Mouse (Mus musculus) stomach, embryonic 14.5 days (tissue): Measurements from ENCODE around the gene Lrmda. TPM values are rescaled to one million over a fixed set of nuclear protein-coding genes. Genes with fewer than 3 reads are reported as not detected.

ENCODE experiments used
- ATAC-seq: fragments of 200-750 bp; cut with Nextera tagmentation; 2 replicates; pipeline ENCODE4 v1.8.0; 2017; ENCODE audit warnings: low read depth, moderate TSS enrichment; ENCODE audit not compliant: insufficient number of reproducible peaks, insufficient read depth, low FRiP score
- H3K27ac ChIP-seq: fragments of 300-500 bp; sonication (generic); 2 replicates; pipeline ENCODE4 v1.5.1; 2014; ENCODE audit warnings: mild to moderate bottlenecking, low read length, moderate library complexity, mixed read lengths
- H3K27me3 ChIP-seq: fragments of 300-500 bp; sonication (generic); 2 replicates; pipeline ENCODE4 v1.6.1; 2014; ENCODE audit warnings: low read length, control low read depth, mixed read lengths; ENCODE audit not compliant: control insufficient read depth, insufficient read depth
- H3K36me3 ChIP-seq: fragments of 300-500 bp; sonication (generic); 2 replicates; pipeline ENCODE4 v1.6.1; 2014; ENCODE audit warnings: mild to moderate bottlenecking, control low read depth, low read length, moderate library complexity, mixed read lengths; ENCODE audit not compliant: control insufficient read depth, insufficient read depth
- H3K4me1 ChIP-seq: fragments of 300-500 bp; sonication (generic); 2 replicates; pipeline ENCODE4 v1.6.1; 2014; ENCODE audit warnings: low read length, control low read depth, mixed read lengths; ENCODE audit not compliant: control insufficient read depth, insufficient read depth
- H3K4me2 ChIP-seq: fragments of 300-500 bp; sonication (generic); replicated peaks from 2 replicates; pipeline ENCODE4 v1.6.1; 2014; ENCODE audit warnings: low read depth, low read length, control low read depth
- H3K4me3 ChIP-seq: fragments of 300-500 bp; sonication (generic); 2 replicates; pipeline ENCODE4 v1.5.1; 2014; ENCODE audit warnings: low read depth, low read length, control low read depth
- H3K9ac ChIP-seq: fragments of 300-500 bp; sonication (generic); replicated peaks from 2 replicates; pipeline ENCODE4 v1.6.1; 2014; ENCODE audit warnings: low read depth, mild to moderate bottlenecking, control low read depth, low read length, moderate library complexity, mixed read lengths
- H3K9me3 ChIP-seq: fragments of 300-500 bp; sonication (generic); 2 replicates; pipeline ENCODE4 v1.6.1; 2016; ENCODE audit warnings: low read depth, low read length, control low read depth; ENCODE audit not compliant: control insufficient read depth
- WGBS: fragments of 180-500 bp; shearing (Covaris S2); extraction: QIAGEN DNeasy Blood & Tissue Kit; methylation state at CpG from one replicate; pipeline ENCODE4 v1.1.7; 2014; 5-methylcytosine and 5-hydroxymethylcytosine counted together
- polyA plus RNA-seq: library from polyadenylated mRNA; unstranded; fragments of >200 nt; fragmentation: Nextera tagmentation; extraction: Ambion mirVana; gene quantifications from 2 replicates; pipeline ENCODE4 v1.2.1, GENCODE M21; 2014

The Lrmda gene
- polyA plus RNA-seq, 1 experiment from 2014 or later = 0.46 TPM

DNA sequence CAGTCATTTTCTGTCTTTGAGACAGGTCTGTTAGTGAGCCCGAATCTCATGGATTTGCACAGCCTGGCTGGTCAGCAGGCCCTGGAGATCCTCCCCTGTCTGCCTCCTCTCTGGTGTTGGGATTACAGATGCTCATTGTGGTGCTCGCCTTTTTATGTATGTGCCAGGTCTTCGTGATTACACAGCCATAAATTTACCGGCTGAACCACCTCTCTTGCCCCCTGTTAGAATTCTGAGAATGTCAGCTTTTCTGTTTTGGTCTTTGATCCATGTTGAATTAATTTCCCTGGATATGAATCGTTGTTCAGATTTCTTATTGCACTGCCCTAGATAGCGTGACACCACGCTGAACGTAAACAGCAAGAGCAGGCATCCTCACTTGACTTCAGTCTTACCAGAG, 325.7 kb downstream of the Lrmda start:
- ATAC-seq = no peak
- H3K36me3 ChIP-seq = no peaks in the 10 kb centered on the region
- H3K27me3 ChIP-seq = no peaks in the 10 kb centered on the region
- H3K4me1 ChIP-seq = no peaks in the 10 kb centered on the region
- H3K9ac ChIP-seq = no peak overlapping the region
- no peaks in the 10 kb centered on the region for H3K9me3 ChIP-seq
- no peak overlapping the region for H3K4me3 ChIP-seq
- 71% methylated on average over 8 of the region's 8 CpGs for WGBS
- no peak overlapping the region for H3K4me2 ChIP-seq
- H3K27ac ChIP-seq = no peak overlapping the region

DNA sequence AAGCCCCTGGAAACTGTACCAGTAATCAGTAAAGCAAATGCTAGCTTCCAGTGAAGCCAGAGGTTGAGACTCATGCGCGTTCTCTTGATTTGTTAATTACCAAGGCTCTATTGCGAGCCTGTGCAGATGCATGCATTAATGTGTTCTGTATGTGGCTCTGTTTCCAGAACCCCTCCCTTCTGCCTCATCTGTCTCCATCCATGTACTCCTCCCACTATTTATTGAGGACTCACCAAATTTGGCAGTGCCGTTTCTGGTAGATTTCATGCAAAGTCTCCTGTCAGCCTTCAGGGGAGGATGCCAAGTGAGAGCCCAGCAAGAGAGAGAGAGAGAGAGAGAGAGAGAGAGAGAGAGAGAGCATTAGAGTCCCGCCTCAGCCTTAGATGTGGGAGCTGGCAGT, 334.1 kb downstream of the Lrmda start:
- H3K27me3 ChIP-seq = no peaks in the 10 kb centered on the region
- WGBS = 66% methylated on average over 5 of the region's 5 CpGs

DNA sequence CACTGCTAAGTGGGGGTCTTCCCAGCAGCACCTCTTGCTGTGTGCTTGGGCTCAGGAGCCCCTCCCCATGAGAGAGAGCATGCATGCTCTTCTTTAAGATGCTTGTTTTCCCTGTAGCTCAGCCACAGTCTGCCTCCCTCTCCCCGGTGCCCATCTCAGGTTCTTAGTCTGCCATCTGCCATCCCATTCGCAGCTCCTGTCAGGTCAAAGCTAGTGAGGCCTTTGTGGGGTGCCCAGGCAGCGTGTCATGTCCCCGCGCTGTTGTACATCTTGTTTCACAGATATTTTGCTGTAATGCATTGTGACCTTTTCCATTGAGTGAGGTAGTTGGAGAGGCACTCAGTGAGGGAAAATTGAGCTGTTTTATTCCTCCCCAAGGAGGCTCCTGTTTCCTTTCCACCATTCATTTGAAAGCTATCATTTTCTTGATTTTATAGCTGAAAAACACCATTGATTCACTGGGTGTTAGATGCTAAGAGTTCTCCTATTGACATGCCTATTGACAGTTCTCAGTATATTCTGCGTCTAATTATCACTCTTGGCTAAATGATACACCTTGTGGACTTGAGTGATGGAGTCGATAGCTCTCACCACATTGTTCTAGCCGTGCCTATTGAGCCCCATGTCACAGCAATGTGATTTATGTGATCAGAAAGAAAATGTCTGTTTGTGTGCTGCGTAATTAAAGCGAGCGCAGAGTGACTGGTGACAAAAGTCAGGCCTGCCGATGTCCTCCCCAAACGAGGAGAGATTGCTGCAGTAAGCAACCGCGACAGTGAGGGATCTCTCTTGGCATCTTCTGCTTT, 335.5 kb downstream of the Lrmda start:
- Histone ChIP-seq H3K9me3 (no peaks in the 10 kb centered on the region), H3K4me1 (0 out of 2 replicates have a peak, but pooled peaks cover 3% of the 10 kb centered on the region), H3K27me3 (no peaks in the 10 kb centered on the region), H3K36me3 (no peaks in the 10 kb centered on the region), H3K4me2 (no peak overlapping the region), H3K4me3 (no peak overlapping the region), H3K9ac (no peak overlapping the region), H3K27ac (no peak overlapping the region)
- 65% methylated on average over 15 of the region's 15 CpGs for WGBS
- ATAC-seq = no peak

More for the DNA sequence above, 334.1 kb downstream of the Lrmda start:
- H3K9ac ChIP-seq = no peak overlapping the region
- no peak overlapping the region for H3K4me3 ChIP-seq
- no peak overlapping the region for H3K4me2 ChIP-seq
- no peak for ATAC-seq
- no peaks in the 10 kb centered on the region for H3K9me3 ChIP-seq
- H3K36me3 ChIP-seq = no peaks in the 10 kb centered on the region
- H3K4me1 ChIP-seq = 0 out of 2 replicates have a peak, but pooled peaks cover 3% of the 10 kb centered on the region
- H3K27ac ChIP-seq = no peak overlapping the region

DNA sequence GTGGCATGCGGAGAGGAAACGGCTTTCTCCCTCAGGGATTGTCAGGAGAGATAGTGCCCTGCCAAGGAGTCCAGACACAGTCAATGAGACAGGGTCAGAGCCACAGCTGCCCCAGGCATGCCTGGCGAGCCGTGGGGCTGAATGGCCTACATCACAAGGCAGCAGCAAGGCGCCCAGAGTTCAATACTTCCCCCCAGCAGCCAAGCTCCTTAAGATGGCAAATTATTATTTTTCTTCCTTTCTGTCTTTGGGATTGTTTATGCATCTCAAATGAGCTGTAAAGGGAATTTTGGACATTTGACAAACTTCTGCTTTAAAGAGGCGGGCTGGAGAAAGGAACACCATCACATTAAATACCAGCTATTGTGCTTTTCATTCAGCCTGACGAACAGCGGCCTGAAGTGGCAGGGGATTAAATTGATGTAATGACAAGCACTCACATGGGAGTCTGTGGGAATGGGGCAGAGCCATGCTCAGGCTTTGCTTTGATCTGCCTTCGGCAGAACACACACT, 338.5 kb downstream of the Lrmda start:
- no peak for ATAC-seq
- no peak overlapping the region for H3K9ac ChIP-seq
- H3K27ac ChIP-seq = no peak overlapping the region
- H3K27me3 ChIP-seq = no peaks in the 10 kb centered on the region
- H3K4me3 ChIP-seq = no peak overlapping the region
- H3K9me3 ChIP-seq = no peaks in the 10 kb centered on the region
- H3K4me1 ChIP-seq = 0 out of 2 replicates have a peak, but pooled peaks cover 3% of the 10 kb centered on the region
- H3K36me3 ChIP-seq = no peaks in the 10 kb centered on the region
- 58% methylated on average over 9 of the region's 9 CpGs for WGBS
- no peak overlapping the region for H3K4me2 ChIP-seq

DNA sequence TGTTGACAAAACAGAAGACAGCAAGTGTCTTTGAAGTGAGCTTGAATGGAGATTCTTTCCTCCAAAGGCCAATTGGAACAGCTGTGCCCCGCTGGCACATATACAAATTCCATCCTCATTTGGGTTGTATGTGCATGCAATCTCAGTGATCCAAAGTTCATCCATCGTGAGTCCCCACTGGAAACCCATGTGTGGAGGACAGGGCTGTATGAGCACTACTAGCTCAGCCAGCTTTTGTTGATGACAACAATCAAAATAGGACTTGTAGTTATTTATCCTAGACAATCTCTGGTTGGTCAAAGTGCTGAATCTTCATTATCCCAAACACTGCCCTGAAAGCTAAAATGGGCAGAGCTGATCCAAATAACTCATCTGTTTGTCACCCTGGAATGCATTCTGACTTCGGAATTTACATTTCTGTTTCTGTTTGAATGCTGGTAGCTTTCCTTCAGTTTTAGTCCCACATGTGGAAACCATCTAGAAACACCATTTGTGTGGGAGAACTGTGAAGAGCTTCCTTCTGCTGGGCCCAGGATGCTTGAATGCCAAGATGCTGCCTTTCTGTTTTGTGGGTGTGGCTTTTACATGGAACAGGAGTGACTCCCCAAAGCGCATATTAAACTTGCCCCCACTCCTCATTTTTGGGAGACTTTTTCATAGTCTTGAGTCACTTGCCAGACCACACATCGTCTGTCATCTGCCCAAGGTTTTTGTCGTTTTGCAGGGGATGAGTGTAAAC, 344.7 kb downstream of the Lrmda start:
- H3K27ac ChIP-seq = no peak overlapping the region
- no peaks in the 10 kb centered on the region for H3K36me3 ChIP-seq

DNA sequence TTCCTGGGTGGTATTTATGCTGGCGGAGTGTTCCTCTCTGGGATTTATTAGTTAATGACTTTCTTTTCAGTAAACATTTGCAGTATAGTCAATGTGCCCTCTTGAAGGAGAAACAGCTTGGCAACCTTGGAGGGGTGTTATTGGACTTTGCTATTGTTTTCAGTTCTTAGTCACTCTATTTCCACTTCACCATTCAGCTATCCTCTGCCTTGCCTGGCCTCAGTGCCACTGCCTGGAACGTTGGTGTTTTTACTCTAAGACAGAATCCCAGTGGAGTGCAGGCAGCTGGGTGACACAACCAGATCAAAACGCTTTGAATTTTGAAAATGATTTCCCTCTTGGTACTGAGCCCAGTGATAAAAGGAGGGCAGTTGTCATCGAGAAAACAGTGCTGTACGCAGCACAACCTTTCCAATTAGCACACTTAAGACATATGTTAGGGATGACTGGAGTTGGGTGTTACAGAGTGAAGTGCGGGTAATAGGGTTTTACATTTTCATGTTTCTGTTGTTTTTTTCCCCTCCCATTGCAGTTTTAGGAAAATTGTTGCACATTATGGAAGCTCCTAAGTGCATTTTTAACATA, 345.4 kb downstream of the Lrmda start:
- Histone ChIP-seq H3K4me2 (no peak overlapping the region), H3K4me1 (no peaks in the 10 kb centered on the region), H3K9ac (no peak overlapping the region), H3K36me3 (no peaks in the 10 kb centered on the region), H3K4me3 (no peak overlapping the region), H3K9me3 (0 out of 2 replicates have a peak, but pooled peaks cover 4% of the 10 kb centered on the region), H3K27me3 (no peaks in the 10 kb centered on the region), H3K27ac (no peak overlapping the region)
- ATAC-seq = no peak
- WGBS = 58% methylated on average over 6 of the region's 6 CpGs

More for the DNA sequence above, 344.7 kb downstream of the Lrmda start:
- no peak overlapping the region for H3K9ac ChIP-seq
- H3K4me1 ChIP-seq = no peaks in the 10 kb centered on the region
- 55% methylated on average over 6 of the region's 6 CpGs for WGBS
- H3K4me2 ChIP-seq = no peak overlapping the region
- H3K27me3 ChIP-seq = no peaks in the 10 kb centered on the region
- 0 out of 2 replicates have a peak, but pooled peaks cover 4% of the 10 kb centered on the region for H3K9me3 ChIP-seq
- ATAC-seq = no peak
- H3K4me3 ChIP-seq = no peak overlapping the region

DNA sequence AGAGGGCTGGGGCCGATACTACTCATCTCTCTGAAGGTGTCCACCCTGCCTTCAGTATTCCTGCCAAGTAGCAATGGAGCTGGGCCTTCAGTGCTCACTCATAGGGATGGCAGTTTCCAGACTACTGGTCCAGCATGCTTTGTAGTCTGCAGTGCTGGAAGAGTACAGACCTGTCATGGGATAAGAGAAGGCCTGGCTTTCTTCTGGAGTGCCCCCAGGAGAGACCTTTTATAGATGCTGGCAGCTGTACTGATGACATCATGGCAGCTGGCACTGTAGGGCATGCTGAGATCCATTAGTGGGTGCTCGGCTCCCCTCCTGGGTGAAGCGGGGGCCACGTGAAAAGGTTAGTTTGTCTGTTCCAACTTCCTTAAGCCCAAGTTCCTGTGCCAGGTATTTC, 348.1 kb downstream of the Lrmda start:
- Histone ChIP-seq H3K27ac (no peak overlapping the region), H3K9ac (no peak overlapping the region), H3K36me3 (no peaks in the 10 kb centered on the region), H3K9me3 (0 out of 2 replicates have a peak, but pooled peaks cover 4% of the 10 kb centered on the region), H3K4me2 (no peak overlapping the region), H3K27me3 (no peaks in the 10 kb centered on the region), H3K4me1 (peaks cover 12% of the 10 kb centered on the region), H3K4me3 (no peak overlapping the region)
- 89% methylated on average over 4 of the region's 4 CpGs for WGBS
- no peak for ATAC-seq

DNA sequence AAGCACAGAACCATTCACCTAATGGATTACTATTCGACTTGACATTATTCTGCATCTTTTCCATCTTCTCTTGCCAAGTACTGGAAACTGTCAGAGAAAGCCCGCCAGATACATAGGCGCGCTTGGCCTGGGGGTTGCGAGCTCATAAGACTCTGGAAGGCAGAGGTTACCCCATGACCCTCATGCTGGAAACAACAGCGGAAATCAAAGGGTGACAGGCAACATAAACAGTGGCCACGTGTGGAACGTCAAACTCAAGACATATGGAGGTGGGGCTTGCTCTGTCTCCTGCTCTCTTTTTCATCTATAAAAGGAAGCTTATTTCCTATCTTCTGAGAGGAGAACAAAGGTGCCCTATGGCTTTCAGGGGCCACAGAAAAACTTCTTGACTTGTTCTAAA, 351.6 kb downstream of the Lrmda start:
- Histone ChIP-seq H3K9ac (no peak overlapping the region), H3K4me1 (peaks cover 12% of the 10 kb centered on the region), H3K9me3 (0 out of 2 replicates have a peak, but pooled peaks cover 4% of the 10 kb centered on the region), H3K4me2 (no peak overlapping the region), H3K36me3 (no peaks in the 10 kb centered on the region), H3K27ac (no peak overlapping the region), H3K27me3 (no peaks in the 10 kb centered on the region), H3K4me3 (no peak overlapping the region)
- WGBS = 28% methylated on average over 8 of the region's 8 CpGs
- ATAC-seq = peak; percentile 58; the same call in 1 of the 2 replicates
